Mouse (Mus musculus) heart, postnatal 0 days (tissue): Measurements from ENCODE around the gene Klhl5.

ENCODE experiments used
- CTCF ChIP-seq: IDR thresholded peaks from 2 replicates; pipeline ENCODE4 v1.5.1; 2016; ENCODE audit warnings: antibody characterized with exemption, control low read depth, low read depth
- EP300 ChIP-seq: IDR thresholded peaks from 2 replicates; pipeline ENCODE4 v1.6.1; 2016; ENCODE audit warnings: antibody characterized with exemption, low read depth

- TF ChIP-seq CTCF: no peak
- TF ChIP-seq EP300: no peak
These were observed 28.8 kb downstream of the Klhl5 start for GRCm38 (mm10) chr5:65136159-65136558.
